Mouse (Mus musculus) left cerebral cortex, postnatal 25 days (tissue): ENCODE data around the gene Icosl. TPM values are rescaled to one million over a fixed set of nuclear protein-coding genes. Genes with fewer than 3 reads are reported as not detected.
"Not testable (repeated sequence)": the region's sequence is repeated elsewhere in the genome, so short reads cannot be mapped to it uniquely, and the experiment has no call there.

ENCODE experiments used
- DNase-seq, 2 experiments: peaks; one replicate each; pipeline ENCODE4 v3.0.0; 2022; ENCODE audit warnings: low spot score in 2 of 2, mixed read lengths in 1 of 2
- intact Hi-C: fragments of 180-260 bp; cut with DNase I; formaldehyde crosslinking; loops from one replicate; pipeline ENCODE4 v1.15.1; 2025
- total RNA-seq, 2 experiments: library from RNA; stranded (reverse); gene quantifications; 2 replicates each; pipeline ENCODE4 v1.2.3; 2021

The Icosl gene
- total RNA-seq, 2 experiments from 2014 or later = 1.6 to 1.9 TPM

- DNase-seq = no peak
- intact Hi-C loops = no loop called here
Observed at GRCm38 (mm10) chr10:78100989-78101780, 32.1 kb downstream of the Icosl start.

GRCm38 (mm10) chr10:78104555-78105490 lies 35.7 kb downstream of the Icosl start:
- intact Hi-C loops = no loop called here
- DNase-seq = peak in 1 of 2 experiments; percentile 26

- intact Hi-C loops = no loop called here
- DNase-seq = peak; percentile 26 to 60
Observed at GRCm38 (mm10) chr10:78105548-78105947, 36.4 kb downstream of the Icosl start.

GRCm38 (mm10) chr10:78114521-78115092 lies 45.5 kb downstream of the Icosl start:
- intact Hi-C loops = no loop called here
- DNase-seq = no peak

GRCm38 (mm10) chr10:78115153-78115552 lies 46.1 kb downstream of the Icosl start:
- peak in 1 of 2 experiments; percentile 25 for DNase-seq
- intact Hi-C loops = no loop called here

GRCm38 (mm10) chr10:78119422-78119821 lies 50.3 kb downstream of the Icosl start:
- intact Hi-C loops = no loop called here
- DNase-seq = no peak

- not testable (repeated sequence) for DNase-seq
Observed at GRCm38 (mm10) chr10:78124137-78124536, 55.0 kb downstream of the Icosl start.

GRCm38 (mm10) chr10:78125061-78125460 lies 56.0 kb downstream of the Icosl start:
- DNase-seq, intact Hi-C loops: not testable (repeated sequence)

More at GRCm38 (mm10) chr10:78124137-78124536, 55.0 kb downstream of the Icosl start:
- intact Hi-C loops = not testable (repeated sequence)

GRCm38 (mm10) chr10:78126311-78126710 lies 57.2 kb downstream of the Icosl start:
- DNase-seq = no peak
- intact Hi-C loops = no loop called here

GRCm38 (mm10) chr10:78127046-78127870 lies 58.2 kb downstream of the Icosl start:
- intact Hi-C loops = no loop called here
- DNase-seq = no peak

- no peak for DNase-seq
- intact Hi-C loops = no loop called here
Observed at GRCm38 (mm10) chr10:78127931-78128330, 58.8 kb downstream of the Icosl start.

- DNase-seq = no peak
Observed at GRCm38 (mm10) chr10:78128647-78129046, 59.5 kb downstream of the Icosl start.

GRCm38 (mm10) chr10:78129423-78129822 lies 60.3 kb downstream of the Icosl start:
- DNase-seq = no peak
- intact Hi-C loops = no loop called here

More at GRCm38 (mm10) chr10:78128647-78129046, 59.5 kb downstream of the Icosl start:
- intact Hi-C loops = no loop called here

- DNase-seq = no peak
- intact Hi-C loops = no loop called here
Observed at GRCm38 (mm10) chr10:78129998-78130397, 60.9 kb downstream of the Icosl start.

Other genes starting within 250 kb of the Icosl start
- not detected for gene Krtap10-4, start 242.2 kb upstream of the Icosl start, total RNA-seq
- gene Krtap10-10, start 233.4 kb upstream of the Icosl start, total RNA-seq = not detected
- gene Gm36176, start 222.5 kb upstream of the Icosl start, total RNA-seq = not detected
- not detected for gene Gm10318, start 216.4 kb upstream of the Icosl start, total RNA-seq
- not detected for gene Gm3285, start 207.3 kb upstream of the Icosl start, total RNA-seq
- 10 to 100 TPM; 13.2 to 13.6 TPM for gene Lrrc3, start 166.8 kb upstream of the Icosl start, total RNA-seq
- gene Trpm2, start 98.7 kb upstream of the Icosl start, total RNA-seq = 10 to 100 TPM; 32.3 to 44.9 TPM
- 10 to 100 TPM; 30.3 to 34.7 TPM for gene 1810043G02Rik, start 90.8 kb upstream of the Icosl start, total RNA-seq
- gene Pfkl, start 59.2 kb upstream of the Icosl start, total RNA-seq = 100 to 1,000 TPM; 145 to 149 TPM
- not detected for gene Dnmt3l, start 27.4 kb upstream of the Icosl start, total RNA-seq
- gene Aire, start 25.7 kb upstream of the Icosl start, total RNA-seq = not detected
- 100 to 1,000 TPM; 106 to 109 TPM for gene D10Jhu81e, start 100.5 kb downstream of the Icosl start, total RNA-seq
- 10 to 100 TPM; 16.7 to 18.2 TPM for gene Pwp2, start 115.8 kb downstream of the Icosl start, total RNA-seq
- gene Trappc10, start 175.3 kb downstream of the Icosl start, total RNA-seq = 10 to 100 TPM; 81.1 to 87.2 TPM